Mouse (Mus musculus): ENCODE data around the gene Dlg2.

Gene Dlg2

GRCm38 (mm10) chr7:92240908-92241307 lies 1764.4 kb downstream of the Dlg2 start:
- DNase-seq (ENCODE audit: extremely low spot score, low read depth, low spot score), result no peak

- no peak for DNase-seq (ENCODE audit: extremely low spot score, low read depth, low spot score)
Observed at GRCm38 (mm10) chr7:92247594-92247993, 1771.1 kb downstream of the Dlg2 start.

GRCm38 (mm10) chr7:92248619-92249018 lies 1772.1 kb downstream of the Dlg2 start:
- DNase-seq (ENCODE audit: extremely low spot score, low read depth, low spot score), result no peak

- DNase-seq (ENCODE audit: extremely low spot score, low read depth, low spot score), result no peak
Observed at GRCm38 (mm10) chr7:92258148-92258547, 1781.7 kb downstream of the Dlg2 start.

- DNase-seq (ENCODE audit: extremely low spot score, low read depth, low spot score), result no peak
Observed at GRCm38 (mm10) chr7:92258701-92259100, 1782.2 kb downstream of the Dlg2 start.

GRCm38 (mm10) chr7:92264325-92264724 lies 1787.9 kb downstream of the Dlg2 start:
- no peak for DNase-seq (ENCODE audit: extremely low spot score, low read depth, low spot score)

GRCm38 (mm10) chr7:92264964-92265363 lies 1788.5 kb downstream of the Dlg2 start:
- DNase-seq (ENCODE audit: extremely low spot score, low read depth, low spot score), result no peak

- DNase-seq (ENCODE audit: extremely low spot score, low read depth, low spot score), result no peak
Observed at GRCm38 (mm10) chr7:92275353-92275752, 1798.9 kb downstream of the Dlg2 start.

GRCm38 (mm10) chr7:92277629-92278028 lies 1801.2 kb downstream of the Dlg2 start:
- no peak for DNase-seq (ENCODE audit: extremely low spot score, low read depth, low spot score)

GRCm38 (mm10) chr7:92280925-92281324 lies 1804.5 kb downstream of the Dlg2 start:
- DNase-seq (ENCODE audit: extremely low spot score, low read depth, low spot score), result no peak

- DNase-seq (ENCODE audit: extremely low spot score, low read depth, low spot score), result no peak
Observed at GRCm38 (mm10) chr7:92287058-92287457, 1810.6 kb downstream of the Dlg2 start.

- DNase-seq (ENCODE audit: extremely low spot score, low read depth, low spot score), result no peak
Observed at GRCm38 (mm10) chr7:92288814-92289213, 1812.3 kb downstream of the Dlg2 start.

GRCm38 (mm10) chr7:92292918-92293518 lies 1816.5 kb downstream of the Dlg2 start:
- no peak for DNase-seq (ENCODE audit: extremely low spot score, low read depth, low spot score)

- no peak for DNase-seq (ENCODE audit: extremely low spot score, low read depth, low spot score)
Observed at GRCm38 (mm10) chr7:92301046-92301445, 1824.6 kb downstream of the Dlg2 start.

GRCm38 (mm10) chr7:92307634-92308033 lies 1831.2 kb downstream of the Dlg2 start:
- no peak for DNase-seq (ENCODE audit: extremely low spot score, low read depth, low spot score)

- no peak for DNase-seq (ENCODE audit: extremely low spot score, low read depth, low spot score)
Observed at GRCm38 (mm10) chr7:92308168-92308567, 1831.7 kb downstream of the Dlg2 start.

- peak; percentile 26 for DNase-seq (ENCODE audit: extremely low spot score, low read depth, low spot score)
Observed at GRCm38 (mm10) chr7:92316389-92316788, 1839.9 kb downstream of the Dlg2 start.

- no peak for DNase-seq (ENCODE audit: extremely low spot score, low read depth, low spot score)
Observed at GRCm38 (mm10) chr7:92319469-92319868, 1843.0 kb downstream of the Dlg2 start.

GRCm38 (mm10) chr7:92320181-92320580 lies 1843.7 kb downstream of the Dlg2 start:
- no peak for DNase-seq (ENCODE audit: extremely low spot score, low read depth, low spot score)

- no peak for DNase-seq (ENCODE audit: extremely low spot score, low read depth, low spot score)
Observed at GRCm38 (mm10) chr7:92321786-92322185, 1845.3 kb downstream of the Dlg2 start.

- DNase-seq (ENCODE audit: extremely low spot score, low read depth, low spot score), result no peak
Observed at GRCm38 (mm10) chr7:92322342-92323069, 1846.0 kb downstream of the Dlg2 start.

- no peak for DNase-seq (ENCODE audit: extremely low spot score, low read depth, low spot score)
Observed at GRCm38 (mm10) chr7:92323710-92324109, 1847.2 kb downstream of the Dlg2 start.

Data from hindlimb bud, embryonic 11.5 days (tissue).